Comparison of ENCODE assay signal across 16 mouse cellular contexts in the genomic region with DNA sequence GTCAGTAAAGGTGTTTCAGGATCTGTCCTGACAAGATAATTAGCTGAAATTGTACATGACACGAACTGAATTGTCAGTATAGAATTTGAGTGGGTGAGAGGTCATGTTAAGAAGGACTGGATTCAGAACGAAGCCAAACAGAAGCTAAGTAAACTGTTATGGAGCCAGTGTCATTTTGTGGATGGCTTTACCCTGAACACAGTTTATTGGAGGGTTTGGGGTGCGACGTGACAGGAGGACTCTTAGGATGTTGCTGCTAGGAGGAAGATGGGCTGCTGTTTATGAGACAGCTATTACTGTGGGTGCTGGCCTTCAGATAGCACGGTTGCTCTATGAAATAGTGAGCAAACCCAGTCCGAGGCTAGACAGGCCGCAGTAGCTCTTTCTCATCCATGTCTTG.
"Had no signal": no experiment of that assay in that cellular context is flagged by ENCODE, and none has a peak within 500 bp of the region (broad histone marks: within the 10 kb centered on the region; RNA-seq: fewer than 3 reads in every experiment).

No protein-coding gene starts in this region.

- H3K9me3 ChIP-seq: liver, embryonic 13.5 days; liver, embryonic 15.5 days; megakaryocyte, embryonic 14.5 days; midbrain, embryonic 13.5 days; midbrain, embryonic 15.5 days; neural tube, embryonic 12.5 days; stomach, embryonic 15.5 days had no signal

- H3K4me2 ChIP-seq: liver, embryonic 11.5 days; liver, embryonic 13.5 days; liver, embryonic 15.5 days; midbrain, embryonic 11.5 days; midbrain, embryonic 13.5 days; midbrain, embryonic 15.5 days; neural tube, embryonic 12.5 days; stomach, embryonic 15.5 days had no signal

- H3K36me3 ChIP-seq: liver, embryonic 13.5 days; liver, embryonic 15.5 days; midbrain, embryonic 15.5 days; stomach, embryonic 15.5 days had no signal

- H3K4me1 ChIP-seq: liver, embryonic 13.5 days; liver, embryonic 15.5 days; midbrain, embryonic 13.5 days; midbrain, embryonic 15.5 days; neural tube, embryonic 12.5 days; stomach, embryonic 15.5 days had no signal

- H3K27me3 ChIP-seq: liver, embryonic 13.5 days; liver, embryonic 15.5 days; megakaryocyte, embryonic 14.5 days; midbrain, embryonic 13.5 days; midbrain, embryonic 15.5 days; neural tube, embryonic 12.5 days; stomach, embryonic 15.5 days had no signal

- H3K27ac ChIP-seq: liver, embryonic 13.5 days; liver, embryonic 15.5 days; macrophage; midbrain, embryonic 13.5 days; midbrain, embryonic 15.5 days; neural tube, embryonic 12.5 days; stomach, embryonic 15.5 days; stomach, postnatal 0 days had no signal

- H3K4me3 ChIP-seq: liver, embryonic 13.5 days; liver, embryonic 15.5 days; megakaryocyte, embryonic 14.5 days; midbrain, embryonic 13.5 days; midbrain, embryonic 15.5 days; neural tube, embryonic 12.5 days; stomach, embryonic 15.5 days had no signal

- H3K9ac ChIP-seq: liver, embryonic 13.5 days; liver, embryonic 15.5 days; liver, postnatal 0 days; midbrain, embryonic 13.5 days; midbrain, embryonic 15.5 days; neural tube, embryonic 12.5 days; stomach, embryonic 15.5 days had no signal

- DNase-seq: liver, embryonic 13.5 days; liver, postnatal 0 days; right cerebral cortex, postnatal 14 days; thymus, adult 2 months; thymus, postnatal 25 days; thymus, postnatal 4 days had no signal

- ATAC-seq: liver, postnatal 0 days; midbrain, embryonic 13.5 days; midbrain, embryonic 15.5 days had no signal
